Mouse (Mus musculus) kidney, adult 9 months (tissue): Measurements from ENCODE around the gene Gsdmc4.
"Not testable (repeated sequence)": the region's sequence is repeated elsewhere in the genome, so short reads cannot be mapped to it uniquely, and the experiment has no call there.

Source experiments
- DNase-seq: peaks from one replicate; pipeline ENCODE4 v3.0.0; 2022

Gene Gsdmc4

GRCm38 (mm10) chr15:63912197-63912596 lies at the start of gene Gsdmc4:
Gene Gsdmc4 (minus strand): TSS chr15:63912297.
- DNase-seq: not testable (repeated sequence)

GRCm38 (mm10) chr15:63960542-63960941 lies 48.4 kb upstream of the Gsdmc4 start:
- DNase-seq: no peak

GRCm38 (mm10) chr15:63957553-63957952 lies 45.5 kb upstream of the Gsdmc4 start:
- peak; percentile 10 for DNase-seq

GRCm38 (mm10) chr15:63953256-63953655 lies 41.2 kb upstream of the Gsdmc4 start:
- no peak for DNase-seq

GRCm38 (mm10) chr15:63941221-63941620 lies 29.1 kb upstream of the Gsdmc4 start:
- DNase-seq: no peak

- DNase-seq: no peak
These were observed 20.6 kb upstream of the Gsdmc4 start for GRCm38 (mm10) chr15:63932656-63933055.

GRCm38 (mm10) chr15:63931404-63931803 lies 19.3 kb upstream of the Gsdmc4 start:
- DNase-seq: no peak

- DNase-seq: no peak
These were observed 18.3 kb upstream of the Gsdmc4 start for GRCm38 (mm10) chr15:63930107-63931041.

- DNase-seq: no peak
These were observed 14.1 kb upstream of the Gsdmc4 start for GRCm38 (mm10) chr15:63926201-63926600.

- no peak for DNase-seq
These were observed 12.4 kb upstream of the Gsdmc4 start for GRCm38 (mm10) chr15:63924484-63924883.

GRCm38 (mm10) chr15:63921618-63922017 lies 9.5 kb upstream of the Gsdmc4 start:
- not testable (repeated sequence) for DNase-seq

GRCm38 (mm10) chr15:63919728-63920127 lies 7.6 kb upstream of the Gsdmc4 start:
- not testable (repeated sequence) for DNase-seq

- not testable (repeated sequence) for DNase-seq
These were observed 4.5 kb upstream of the Gsdmc4 start for GRCm38 (mm10) chr15:63916584-63916983.

GRCm38 (mm10) chr15:63909896-63910295 lies 2.2 kb downstream of the Gsdmc4 start:
- not testable (repeated sequence) for DNase-seq

- peak; percentile 30 for DNase-seq
These were observed 16.3 kb downstream of the Gsdmc4 start for GRCm38 (mm10) chr15:63895560-63896353.

GRCm38 (mm10) chr15:63888440-63888839 lies 23.7 kb downstream of the Gsdmc4 start:
- DNase-seq: not testable (repeated sequence)

GRCm38 (mm10) chr15:63887949-63888348 lies 24.1 kb downstream of the Gsdmc4 start:
- DNase-seq: not testable (repeated sequence)

- not testable (repeated sequence) for DNase-seq
These were observed 33.6 kb downstream of the Gsdmc4 start, which contains the start of gene Gsdmc3 for GRCm38 (mm10) chr15:63878458-63878857. Gene Gsdmc3 (minus strand): TSS chr15:63878558.

GRCm38 (mm10) chr15:63876160-63876559 lies 35.9 kb downstream of the Gsdmc4 start:
- not testable (repeated sequence) for DNase-seq

GRCm38 (mm10) chr15:63861965-63862364 lies 50.1 kb downstream of the Gsdmc4 start:
- not testable (repeated sequence) for DNase-seq
